Mouse (Mus musculus): Measurements from ENCODE around the gene Gm8439. TPM values are rescaled to one million over a fixed set of nuclear protein-coding genes. Genes with fewer than 3 reads are reported as not detected.

Gm8439 gene
- polyA plus RNA-seq, 1 experiment from 2014 or later, result not detected

DNA sequence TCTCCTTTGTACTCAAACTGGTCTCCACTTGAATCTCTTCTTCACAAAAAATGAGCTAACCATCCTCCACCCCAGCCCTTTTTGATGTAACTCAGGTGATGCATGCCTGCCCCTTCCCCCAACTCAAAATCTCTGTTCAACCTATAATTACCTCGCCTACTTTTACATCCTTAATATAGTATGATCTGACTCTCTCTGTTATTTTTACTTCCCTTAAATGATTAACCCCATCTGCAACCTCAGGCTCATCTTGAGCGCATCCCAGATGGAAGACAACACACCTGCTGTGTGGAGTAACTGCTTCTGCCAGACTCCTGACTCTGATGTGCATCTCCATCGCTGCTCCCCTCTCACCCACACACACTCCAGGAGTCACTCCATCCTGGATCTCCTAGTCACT, 14.1 kb downstream of the Gm8439 start:
- Histone ChIP-seq H3K27ac (no peak overlapping the region), H3K9ac (no peak overlapping the region), H3K27me3 (ENCODE audit: control insufficient read depth, insufficient read depth, low read length) (no peaks in the 10 kb centered on the region), H3K4me2 (replicated peaks) (no peak overlapping the region), H3K9me3 (ENCODE audit: control insufficient read depth, low read length) (no peaks in the 10 kb centered on the region), H3K4me3 (replicated peaks; ENCODE audit: low read length) (no peak overlapping the region), H3K36me3 (replicated peaks; ENCODE audit: control insufficient read depth, insufficient read depth) (no peaks in the 10 kb centered on the region), H3K4me1 (replicated peaks; ENCODE audit: control insufficient read depth, insufficient read depth, low read length) (no peaks in the 10 kb centered on the region)
- WGBS, result 75% methylated on average over 3 of the region's 3 CpGs
- DNase-seq (ENCODE audit: low spot score) (no peak), ATAC-seq (ENCODE audit: low FRiP score) (no peak)

DNA sequence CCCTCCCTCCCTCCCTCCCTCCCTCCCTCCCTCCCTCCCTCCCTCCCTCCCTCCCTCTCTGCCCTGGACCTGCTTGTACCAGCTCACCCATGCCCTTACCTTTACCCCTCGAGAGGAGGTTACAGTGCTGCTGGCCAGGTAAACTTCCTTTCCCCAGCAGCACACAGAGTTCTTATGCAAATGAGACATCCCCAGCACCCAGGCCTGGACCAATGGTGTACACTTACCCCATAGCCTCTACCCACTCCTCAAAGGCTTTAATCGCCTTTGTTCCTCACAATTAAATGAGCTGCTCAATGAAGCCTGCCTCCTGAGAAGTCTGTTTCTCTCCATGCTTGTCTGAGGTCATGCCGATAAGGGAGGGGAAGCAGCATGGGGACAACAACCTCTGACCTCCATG, 18.4 kb downstream of the Gm8439 start:
- no peak overlapping the region for H3K4me2 ChIP-seq (replicated peaks)

DNA sequence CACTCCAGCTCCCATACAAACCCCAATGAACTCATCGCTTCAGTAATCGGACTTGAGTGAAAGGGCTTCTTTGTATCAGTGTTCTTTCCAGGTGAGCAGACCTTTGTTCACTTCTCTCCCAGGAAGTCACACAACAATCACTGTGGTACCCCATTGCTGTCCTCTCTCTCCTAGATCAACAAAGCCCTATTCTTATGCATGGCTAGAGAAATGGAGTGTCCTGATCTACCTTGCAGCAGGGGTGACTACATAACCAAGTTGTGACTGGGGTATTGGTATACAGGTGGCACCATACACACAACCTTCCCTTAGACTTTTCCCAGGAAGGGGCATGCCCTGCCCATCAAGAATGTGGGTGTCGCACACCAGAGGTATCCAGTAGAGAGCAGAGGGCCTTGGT, 22.5 kb downstream of the Gm8439 start:
- no peak for ATAC-seq (ENCODE audit: low FRiP score)
- no peaks in the 10 kb centered on the region for H3K27me3 ChIP-seq (ENCODE audit: control insufficient read depth, insufficient read depth, low read length)
- no peaks in the 10 kb centered on the region for H3K36me3 ChIP-seq (replicated peaks; ENCODE audit: control insufficient read depth, insufficient read depth)
- no peak overlapping the region for H3K27ac ChIP-seq
- peaks cover 4% of the 10 kb centered on the region; the same call in 1 of the 2 replicates for H3K4me1 ChIP-seq (replicated peaks; ENCODE audit: control insufficient read depth, insufficient read depth, low read length)
- 76% methylated on average over 3 of the region's 3 CpGs for WGBS
- no peak overlapping the region for H3K9ac ChIP-seq
- no peak overlapping the region for H3K4me3 ChIP-seq (replicated peaks; ENCODE audit: low read length)
- no peak overlapping the region for H3K4me2 ChIP-seq (replicated peaks)
- no peaks in the 10 kb centered on the region for H3K9me3 ChIP-seq (ENCODE audit: control insufficient read depth, low read length)
- no peak for DNase-seq (ENCODE audit: low spot score)

More for the DNA sequence above, 18.4 kb downstream of the Gm8439 start:
- Histone ChIP-seq H3K4me1 (replicated peaks; ENCODE audit: control insufficient read depth, insufficient read depth, low read length) (no peaks in the 10 kb centered on the region), H3K4me3 (replicated peaks; ENCODE audit: low read length) (no peak overlapping the region), H3K27me3 (ENCODE audit: control insufficient read depth, insufficient read depth, low read length) (no peaks in the 10 kb centered on the region), H3K36me3 (replicated peaks; ENCODE audit: control insufficient read depth, insufficient read depth) (no peaks in the 10 kb centered on the region), H3K27ac (no peak overlapping the region), H3K9ac (no peak overlapping the region), H3K9me3 (ENCODE audit: control insufficient read depth, low read length) (no peaks in the 10 kb centered on the region)
- WGBS, result 43% methylated on average over 3 of the region's 3 CpGs
- ATAC-seq (ENCODE audit: low FRiP score), result no peak
- DNase-seq (ENCODE audit: low spot score), result no peak

DNA sequence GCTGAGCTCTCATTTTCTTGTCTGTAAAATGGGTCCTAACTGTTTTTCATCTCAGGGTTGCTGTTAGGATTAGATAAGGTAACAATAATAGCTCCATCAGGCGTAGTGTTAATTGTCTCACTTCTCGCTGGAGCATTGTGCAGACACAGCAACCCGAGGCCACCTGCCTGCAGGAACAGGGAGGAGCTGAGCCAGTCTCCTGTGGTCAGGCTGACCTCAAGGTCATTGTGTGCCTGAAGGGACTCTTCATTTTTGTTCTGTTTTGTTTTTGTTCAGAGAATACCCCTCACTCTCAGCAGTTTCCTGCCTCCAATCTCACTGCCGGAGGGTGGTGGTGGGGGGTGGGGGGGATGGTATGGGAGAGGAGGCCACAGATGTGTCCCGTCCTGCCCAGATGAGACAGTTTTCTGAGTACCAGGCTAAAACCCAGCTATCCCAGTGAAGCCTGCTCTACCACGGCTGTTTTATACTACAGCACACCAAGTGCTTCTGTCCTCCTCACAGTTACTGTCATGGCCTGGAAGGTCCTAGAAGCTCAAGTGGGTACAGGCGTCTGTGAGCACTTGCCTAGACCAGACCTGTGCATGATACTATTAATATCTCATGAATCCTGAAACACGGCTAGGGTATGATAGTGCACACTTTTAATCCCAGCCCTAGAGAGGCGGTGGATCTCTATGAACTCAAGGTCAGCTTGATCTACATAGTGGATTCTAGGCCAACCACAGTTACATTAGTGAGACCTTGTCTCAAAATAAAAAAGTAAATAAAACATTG, 23.9 kb downstream of the Gm8439 start:
- Histone ChIP-seq H3K36me3 (replicated peaks; ENCODE audit: control insufficient read depth, insufficient read depth) (no peaks in the 10 kb centered on the region), H3K27me3 (ENCODE audit: control insufficient read depth, insufficient read depth, low read length) (no peaks in the 10 kb centered on the region), H3K9me3 (ENCODE audit: control insufficient read depth, low read length) (no peaks in the 10 kb centered on the region), H3K27ac (no peak overlapping the region), H3K9ac (no peak overlapping the region), H3K4me3 (replicated peaks; ENCODE audit: low read length) (no peak overlapping the region), H3K4me2 (replicated peaks) (no peak overlapping the region), H3K4me1 (replicated peaks; ENCODE audit: control insufficient read depth, insufficient read depth, low read length) (peaks cover 4% of the 10 kb centered on the region; the same call in 1 of the 2 replicates)
- no peak for ATAC-seq (ENCODE audit: low FRiP score)
- DNase-seq (ENCODE audit: low spot score), result no peak
- 22% methylated on average over 9 of the region's 9 CpGs for WGBS

DNA sequence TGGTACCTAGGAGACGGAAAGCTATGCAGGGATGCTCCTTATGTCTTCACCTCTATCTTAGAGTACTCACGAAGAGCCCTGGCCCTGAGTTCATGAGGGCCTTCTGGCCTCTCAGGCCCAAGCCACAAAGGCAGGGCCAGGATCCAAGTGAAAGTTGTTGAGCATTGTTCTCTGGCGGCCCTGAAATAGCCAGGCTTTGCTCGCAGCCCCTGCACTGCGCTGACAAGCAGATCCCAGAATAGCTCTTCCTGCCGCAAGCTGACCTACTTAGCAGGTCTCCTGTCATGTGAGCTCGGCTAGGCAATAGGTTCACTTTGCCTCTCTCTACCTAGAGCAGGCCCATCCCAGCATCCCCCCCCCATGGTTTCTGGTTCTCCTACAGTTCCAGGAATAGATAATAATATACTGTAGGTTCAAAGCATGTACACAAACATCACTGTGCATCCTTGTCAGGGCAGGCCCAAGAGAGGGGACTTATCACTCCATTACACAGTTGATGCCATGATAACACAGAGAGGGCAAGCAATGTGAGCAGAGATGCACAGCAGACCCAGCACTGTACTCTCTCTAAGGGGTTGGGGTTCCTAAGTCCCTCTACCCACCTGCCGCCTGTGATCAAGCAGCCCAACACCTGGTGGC, 25.3 kb downstream of the Gm8439 start:
- Histone ChIP-seq H3K9me3 (ENCODE audit: control insufficient read depth, low read length) (no peaks in the 10 kb centered on the region), H3K27ac (peak overlapping the region; percentile 43; the same call in 1 of the 2 replicates), H3K4me1 (replicated peaks; ENCODE audit: control insufficient read depth, insufficient read depth, low read length) (peaks cover 4% of the 10 kb centered on the region; the same call in 1 of the 2 replicates), H3K9ac (no peak overlapping the region), H3K27me3 (ENCODE audit: control insufficient read depth, insufficient read depth, low read length) (no peaks in the 10 kb centered on the region), H3K36me3 (replicated peaks; ENCODE audit: control insufficient read depth, insufficient read depth) (no peaks in the 10 kb centered on the region), H3K4me3 (replicated peaks; ENCODE audit: low read length) (no peak overlapping the region), H3K4me2 (replicated peaks) (no peak overlapping the region)
- ATAC-seq (ENCODE audit: low FRiP score) (0 out of 2 replicates have a peak, but pooled peaks have one; percentile 21), DNase-seq (ENCODE audit: low spot score) (no peak)
- WGBS, result 51% methylated on average over 8 of the region's 8 CpGs

DNA sequence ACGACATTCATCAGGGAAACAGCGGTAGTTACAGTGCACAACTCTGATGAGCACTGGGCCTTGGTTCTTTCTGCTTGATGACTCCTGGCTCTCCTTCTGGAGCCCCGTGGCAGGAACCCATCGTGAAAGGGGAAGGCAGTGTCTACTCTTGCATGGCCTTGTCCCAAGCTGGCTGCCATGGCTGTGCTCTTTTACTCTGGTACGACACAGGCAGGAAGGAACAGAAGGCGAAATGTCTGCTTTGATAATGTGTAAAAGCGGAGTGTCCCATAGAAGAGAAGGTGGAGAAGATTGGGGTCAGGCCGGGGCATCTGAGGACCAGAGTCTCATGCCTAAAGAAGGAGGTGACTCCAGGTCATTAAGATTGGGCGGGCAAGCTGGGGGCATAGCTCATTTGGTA, 26.1 kb downstream of the Gm8439 start:
- no peaks in the 10 kb centered on the region for H3K36me3 ChIP-seq (replicated peaks; ENCODE audit: control insufficient read depth, insufficient read depth)

DNA sequence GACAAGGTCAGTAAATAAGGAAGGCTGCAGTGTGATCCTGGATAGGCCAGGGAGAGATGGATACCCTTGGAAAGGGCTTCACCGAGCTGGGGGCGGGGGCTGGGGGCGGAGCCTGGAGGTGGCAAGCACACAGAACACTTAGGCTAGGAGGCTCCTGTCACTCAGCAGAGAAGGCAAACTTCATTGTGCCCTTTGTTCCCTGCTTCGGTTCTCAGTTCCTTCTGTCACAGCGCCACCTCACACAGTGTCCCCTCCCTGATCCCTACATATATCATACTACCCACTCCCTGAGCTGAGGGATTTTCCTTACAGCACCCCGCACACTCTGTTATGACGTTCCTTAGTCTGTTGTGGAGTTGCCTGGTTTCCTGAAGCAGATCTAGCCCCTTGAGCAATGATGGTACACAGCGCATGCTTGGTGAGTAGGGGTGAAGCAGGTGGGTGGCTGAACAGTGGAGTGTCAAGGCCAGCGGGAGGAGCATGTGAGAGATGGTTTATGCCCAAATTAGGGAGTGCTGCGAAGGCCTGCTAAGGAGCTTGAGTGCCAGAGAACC, 27.1 kb downstream of the Gm8439 start:
- DNase-seq (ENCODE audit: low spot score) (no peak), ATAC-seq (ENCODE audit: low FRiP score) (no peak)
- Histone ChIP-seq H3K4me2 (replicated peaks) (no peak overlapping the region), H3K9ac (no peak overlapping the region), H3K9me3 (ENCODE audit: control insufficient read depth, low read length) (no peaks in the 10 kb centered on the region), H3K4me3 (replicated peaks; ENCODE audit: low read length) (no peak overlapping the region), H3K27ac (no peak overlapping the region), H3K36me3 (replicated peaks; ENCODE audit: control insufficient read depth, insufficient read depth) (no peaks in the 10 kb centered on the region), H3K4me1 (replicated peaks; ENCODE audit: control insufficient read depth, insufficient read depth, low read length) (peaks cover 4% of the 10 kb centered on the region; the same call in 1 of the 2 replicates), H3K27me3 (ENCODE audit: control insufficient read depth, insufficient read depth, low read length) (no peaks in the 10 kb centered on the region)
- 17% methylated on average over 10 of the region's 10 CpGs for WGBS

More for the DNA sequence above, 26.1 kb downstream of the Gm8439 start:
- Histone ChIP-seq H3K4me1 (replicated peaks; ENCODE audit: control insufficient read depth, insufficient read depth, low read length) (peaks cover 4% of the 10 kb centered on the region; the same call in 1 of the 2 replicates), H3K27ac (no peak overlapping the region), H3K27me3 (ENCODE audit: control insufficient read depth, insufficient read depth, low read length) (no peaks in the 10 kb centered on the region), H3K9ac (no peak overlapping the region), H3K4me2 (replicated peaks) (no peak overlapping the region), H3K4me3 (replicated peaks; ENCODE audit: low read length) (no peak overlapping the region), H3K9me3 (ENCODE audit: control insufficient read depth, low read length) (no peaks in the 10 kb centered on the region)
- ATAC-seq (ENCODE audit: low FRiP score), result no peak
- 69% methylated on average over 9 of the region's 9 CpGs for WGBS
- DNase-seq (ENCODE audit: low spot score), result no peak

DNA sequence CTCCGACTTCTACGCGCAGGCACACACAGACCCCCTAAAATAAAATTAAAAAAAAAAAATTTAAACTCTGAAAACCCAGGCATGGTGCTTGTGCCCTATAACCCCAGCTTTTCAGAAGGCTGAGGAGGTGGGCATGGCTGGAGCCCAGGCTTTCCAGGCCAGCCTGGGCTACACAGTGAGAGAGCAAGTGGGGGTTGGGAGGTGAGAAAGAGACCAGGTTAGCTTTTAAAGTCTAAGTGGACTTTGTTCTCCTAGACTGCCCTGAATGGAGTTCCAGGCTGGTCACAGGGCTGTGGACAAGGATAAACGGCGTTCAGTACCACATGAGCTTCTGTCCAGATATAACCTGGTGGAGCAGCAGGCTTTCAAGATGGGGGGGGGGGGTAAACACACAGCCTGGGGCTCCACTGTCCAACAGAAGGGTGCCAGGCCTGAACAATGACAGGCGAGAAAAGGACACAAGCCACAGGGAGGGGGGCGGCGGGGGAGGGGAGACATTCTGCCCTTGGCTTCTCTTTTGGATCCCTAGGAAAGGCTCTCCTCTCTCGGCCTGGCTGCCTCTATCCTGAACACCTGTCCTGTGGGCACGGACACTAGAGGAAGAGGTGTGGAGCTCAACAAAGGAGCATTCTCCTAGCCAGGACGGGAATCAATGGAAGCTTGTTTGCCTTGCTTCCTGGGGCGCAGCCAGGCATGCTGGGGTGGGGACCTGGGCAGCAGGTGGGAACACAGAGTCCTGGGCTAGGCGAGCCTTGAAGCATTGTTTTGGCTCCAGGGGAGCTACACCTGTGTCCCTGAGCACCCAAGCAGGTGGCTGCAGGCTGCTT, 27.9 kb downstream of the Gm8439 start:
- H3K9ac ChIP-seq, result no peak overlapping the region
- no peak overlapping the region for H3K4me2 ChIP-seq (replicated peaks)
- peaks cover 4% of the 10 kb centered on the region; the same call in 1 of the 2 replicates for H3K4me1 ChIP-seq (replicated peaks; ENCODE audit: control insufficient read depth, insufficient read depth, low read length)
- no peak for ATAC-seq (ENCODE audit: low FRiP score)
- WGBS, result 56% methylated on average over 13 of the region's 13 CpGs
- no peaks in the 10 kb centered on the region for H3K36me3 ChIP-seq (replicated peaks; ENCODE audit: control insufficient read depth, insufficient read depth)
- no peaks in the 10 kb centered on the region for H3K27me3 ChIP-seq (ENCODE audit: control insufficient read depth, insufficient read depth, low read length)
- DNase-seq (ENCODE audit: low spot score), result no peak
- no peak overlapping the region for H3K27ac ChIP-seq
- no peak overlapping the region for H3K4me3 ChIP-seq (replicated peaks; ENCODE audit: low read length)
- no peaks in the 10 kb centered on the region for H3K9me3 ChIP-seq (ENCODE audit: control insufficient read depth, low read length)

DNA sequence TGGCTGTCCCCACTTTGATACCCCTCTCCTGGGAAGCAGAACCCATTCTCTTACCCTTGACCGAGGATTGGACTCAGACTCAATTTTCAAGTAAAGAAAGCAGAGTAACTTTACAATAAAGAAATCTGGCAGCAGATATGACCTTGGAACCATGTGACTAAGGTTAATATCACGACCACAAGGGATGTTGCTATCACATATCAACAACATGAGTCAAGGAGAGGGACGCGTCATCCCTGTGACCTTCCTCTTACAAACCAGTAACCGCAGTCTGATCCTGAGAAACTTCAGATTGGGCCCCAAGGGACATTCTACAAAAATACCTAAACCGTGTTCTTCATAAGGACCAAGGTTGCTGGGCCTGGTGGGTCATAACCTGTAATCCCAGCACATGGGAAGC, 39.2 kb downstream of the Gm8439 start:
- no peak overlapping the region for H3K4me3 ChIP-seq (replicated peaks; ENCODE audit: low read length)
- DNase-seq (ENCODE audit: low spot score), result no peak
- H3K4me2 ChIP-seq (replicated peaks), result no peak overlapping the region
- H3K27me3 ChIP-seq (ENCODE audit: control insufficient read depth, insufficient read depth, low read length), result no peaks in the 10 kb centered on the region
- no peak for ATAC-seq (ENCODE audit: low FRiP score)
- H3K9ac ChIP-seq, result no peak overlapping the region
- H3K9me3 ChIP-seq (ENCODE audit: control insufficient read depth, low read length), result no peaks in the 10 kb centered on the region
- WGBS, result 88% methylated on average over 6 of the region's 6 CpGs
- no peaks in the 10 kb centered on the region for H3K36me3 ChIP-seq (replicated peaks; ENCODE audit: control insufficient read depth, insufficient read depth)
- H3K4me1 ChIP-seq (replicated peaks; ENCODE audit: control insufficient read depth, insufficient read depth, low read length), result no peaks in the 10 kb centered on the region
- no peak overlapping the region for H3K27ac ChIP-seq
